Mouse (Mus musculus) E14TG2a.4 (cell line): Measurements from ENCODE around the gene Gm11172.

ENCODE experiments used
- CTCF ChIP-seq: conservative IDR thresholded peaks from 2 replicates; pipeline ENCODE4 v1.5.1; 2014; ENCODE audit warnings: low read length
- NANOG ChIP-seq: IDR thresholded peaks from 2 replicates; pipeline ENCODE4 v1.6.1; 2014; ENCODE audit warnings: borderline replicate concordance, low read length, mixed read lengths

GRCm38 (mm10) chr16:10783152-10783434 lies 29.6 kb upstream of the Gm11172 start:
- TF ChIP-seq CTCF = no peak
- TF ChIP-seq NANOG = no peak
